Mouse (Mus musculus): ENCODE data around the gene Coasy. TPM values are rescaled to one million over a fixed set of nuclear protein-coding genes. Genes with fewer than 3 reads are reported as not detected.

Gene Coasy
- polyA plus RNA-seq (2015; fragmentation: Nextera tagmentation; extraction: Ambion mirVana) = 42.8 and 43.2 TPM in 2 replicates

- H3K36me3 ChIP-seq = no peaks in the 10 kb centered on the region
- peaks cover 39% of the 10 kb centered on the region for H3K4me1 ChIP-seq
- no peaks in the 10 kb centered on the region for H3K9me3 ChIP-seq
- peak within 1 kb of the TSS; percentile 87 for H3K9ac ChIP-seq
- H3K4me2 ChIP-seq = peak within 1 kb of the TSS; percentile 92
- peak within 1 kb of the TSS; percentile 87 for H3K27ac ChIP-seq
- peak within 1 kb of the TSS; percentile 78 for H3K4me3 ChIP-seq
- WGBS = under 1% methylated on average over 51 of the region's 51 CpGs
- ATAC-seq (ENCODE audit: borderline replicate concordance, extremely low read depth, low FRiP score, low TSS enrichment) = peak; percentile 88
- H3K27me3 ChIP-seq = peaks cover 43% of the 10 kb centered on the region
These were observed at the start of gene Coasy for GRCm38 (mm10) chr11:101082208-101083082. Coasy (plus strand) TSS chr11:101082565.

GRCm38 (mm10) chr11:101033856-101034500 lies 48.4 kb upstream of the Coasy start:
- peaks cover 69% of the 10 kb centered on the region for H3K36me3 ChIP-seq
- no peak overlapping the region for H3K9ac ChIP-seq
- WGBS = 91% methylated on average over 17 of the region's 17 CpGs
- no peaks in the 10 kb centered on the region for H3K27me3 ChIP-seq
- no peak overlapping the region for H3K4me2 ChIP-seq
- no peak overlapping the region for H3K27ac ChIP-seq
- ATAC-seq (ENCODE audit: borderline replicate concordance, extremely low read depth, low FRiP score, low TSS enrichment) = no peak
- no peak overlapping the region for H3K4me3 ChIP-seq
- H3K4me1 ChIP-seq = no peaks in the 10 kb centered on the region
- no peaks in the 10 kb centered on the region for H3K9me3 ChIP-seq

- no peak overlapping the region for H3K27ac ChIP-seq
- no peaks in the 10 kb centered on the region for H3K27me3 ChIP-seq
- H3K4me1 ChIP-seq = no peaks in the 10 kb centered on the region
- ATAC-seq (ENCODE audit: borderline replicate concordance, extremely low read depth, low FRiP score, low TSS enrichment) = no peak
- H3K4me2 ChIP-seq = no peak overlapping the region
- H3K9me3 ChIP-seq = no peaks in the 10 kb centered on the region
- H3K9ac ChIP-seq = no peak overlapping the region
- 82% methylated on average over 8 of the region's 8 CpGs for WGBS
- no peak overlapping the region for H3K4me3 ChIP-seq
- peaks cover 71% of the 10 kb centered on the region for H3K36me3 ChIP-seq
These were observed 47.6 kb upstream of the Coasy start for GRCm38 (mm10) chr11:101034614-101035327.

GRCm38 (mm10) chr11:101035328-101035695 lies 47.1 kb upstream of the Coasy start:
- no peak for ATAC-seq (ENCODE audit: borderline replicate concordance, extremely low read depth, low FRiP score, low TSS enrichment)
- no peaks in the 10 kb centered on the region for H3K9me3 ChIP-seq
- no peak overlapping the region for H3K9ac ChIP-seq
- H3K4me1 ChIP-seq = no peaks in the 10 kb centered on the region
- H3K27ac ChIP-seq = no peak overlapping the region
- H3K4me3 ChIP-seq = no peak overlapping the region
- H3K4me2 ChIP-seq = no peak overlapping the region
- 83% methylated on average over 4 of the region's 4 CpGs for WGBS
- H3K36me3 ChIP-seq = peaks cover 73% of the 10 kb centered on the region
- H3K27me3 ChIP-seq = no peaks in the 10 kb centered on the region

DNA sequence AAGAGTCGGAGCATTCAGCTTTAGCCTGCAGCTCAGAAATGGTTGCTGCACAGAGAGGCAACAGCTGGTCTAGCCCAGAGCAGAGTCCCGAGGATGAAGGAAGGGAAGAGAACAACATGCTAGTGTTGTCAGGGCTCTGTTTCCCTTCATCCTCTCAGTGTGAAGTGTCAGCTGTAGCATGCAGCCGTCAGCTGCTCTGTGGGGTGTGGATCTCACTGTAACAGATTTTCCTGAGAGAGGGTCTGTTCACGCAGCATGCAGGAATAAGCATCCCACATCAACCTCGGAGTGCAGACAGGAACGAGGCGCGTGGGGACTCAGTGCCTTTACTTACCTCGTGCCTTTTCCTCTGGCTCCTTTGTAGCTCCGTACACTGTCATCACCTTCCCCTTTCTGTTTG lies 44.6 kb upstream of the Coasy start:
- H3K4me3 ChIP-seq = no peak overlapping the region
- no peak overlapping the region for H3K9ac ChIP-seq
- no peak overlapping the region for H3K4me2 ChIP-seq
- peaks cover 77% of the 10 kb centered on the region for H3K36me3 ChIP-seq
- H3K27ac ChIP-seq = no peak overlapping the region
- ATAC-seq (ENCODE audit: borderline replicate concordance, extremely low read depth, low FRiP score, low TSS enrichment) = no peak
- 82% methylated on average over 10 of the region's 10 CpGs for WGBS
- H3K4me1 ChIP-seq = no peaks in the 10 kb centered on the region
- H3K27me3 ChIP-seq = no peaks in the 10 kb centered on the region
- no peaks in the 10 kb centered on the region for H3K9me3 ChIP-seq

GRCm38 (mm10) chr11:101045826-101046225 lies 36.5 kb upstream of the Coasy start:
- no peaks in the 10 kb centered on the region for H3K27me3 ChIP-seq
- no peak overlapping the region for H3K4me2 ChIP-seq
- ATAC-seq (ENCODE audit: borderline replicate concordance, extremely low read depth, low FRiP score, low TSS enrichment) = no peak
- H3K4me1 ChIP-seq = no peaks in the 10 kb centered on the region
- H3K9me3 ChIP-seq = no peaks in the 10 kb centered on the region
- no peak overlapping the region for H3K4me3 ChIP-seq
- H3K27ac ChIP-seq = no peak overlapping the region
- no peak overlapping the region for H3K9ac ChIP-seq
- WGBS = 91% methylated on average over 4 of the region's 4 CpGs
- peaks cover 74% of the 10 kb centered on the region for H3K36me3 ChIP-seq

GRCm38 (mm10) chr11:101046440-101046839 lies 35.9 kb upstream of the Coasy start:
- Histone ChIP-seq H3K27ac (no peak overlapping the region), H3K27me3 (no peaks in the 10 kb centered on the region), H3K9ac (no peak overlapping the region), H3K4me3 (no peak overlapping the region), H3K4me1 (no peaks in the 10 kb centered on the region), H3K9me3 (no peaks in the 10 kb centered on the region), H3K4me2 (no peak overlapping the region), H3K36me3 (peaks cover 71% of the 10 kb centered on the region)
- 54% methylated on average over 9 of the region's 9 CpGs for WGBS
- ATAC-seq (ENCODE audit: borderline replicate concordance, extremely low read depth, low FRiP score, low TSS enrichment) = no peak

DNA sequence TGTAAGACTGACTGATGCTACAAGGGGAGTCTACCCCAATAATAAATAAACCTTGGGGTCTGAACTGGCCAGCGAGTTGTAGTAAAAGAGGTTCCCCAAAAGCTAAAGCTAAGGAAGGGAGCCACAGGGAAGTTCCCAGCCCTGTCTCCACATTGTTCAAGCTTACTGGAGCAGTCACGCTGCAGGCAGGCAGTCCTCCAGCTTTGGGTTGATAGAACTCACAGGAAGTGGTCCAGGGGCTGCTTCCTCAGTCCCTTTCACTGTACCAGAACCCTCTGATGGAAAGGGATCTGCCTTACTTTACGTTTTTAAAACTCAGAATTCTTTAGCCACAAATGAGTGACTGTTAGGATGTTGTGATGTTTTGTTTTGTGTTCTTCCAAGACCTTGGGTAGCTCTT lies 34.9 kb upstream of the Coasy start:
- no peak overlapping the region for H3K4me2 ChIP-seq
- H3K4me3 ChIP-seq = no peak overlapping the region
- peaks cover 65% of the 10 kb centered on the region for H3K36me3 ChIP-seq
- WGBS = 86% methylated on average over 3 of the region's 3 CpGs
- no peak overlapping the region for H3K9ac ChIP-seq
- ATAC-seq (ENCODE audit: borderline replicate concordance, extremely low read depth, low FRiP score, low TSS enrichment) = no peak
- H3K9me3 ChIP-seq = no peaks in the 10 kb centered on the region
- H3K27ac ChIP-seq = no peak overlapping the region
- H3K4me1 ChIP-seq = no peaks in the 10 kb centered on the region; the same call in 1 of the 2 replicates
- no peaks in the 10 kb centered on the region for H3K27me3 ChIP-seq

GRCm38 (mm10) chr11:101050359-101050758 lies 32.0 kb upstream of the Coasy start:
- H3K27me3 ChIP-seq = no peaks in the 10 kb centered on the region
- H3K36me3 ChIP-seq = peaks cover 39% of the 10 kb centered on the region; the same call in 1 of the 2 replicates
- no peaks in the 10 kb centered on the region for H3K9me3 ChIP-seq
- no peak for ATAC-seq (ENCODE audit: borderline replicate concordance, extremely low read depth, low FRiP score, low TSS enrichment)
- 92% methylated on average over 9 of the region's 9 CpGs for WGBS
- H3K4me2 ChIP-seq = no peak overlapping the region
- H3K27ac ChIP-seq = no peak overlapping the region
- H3K4me3 ChIP-seq = no peak overlapping the region
- peaks cover 10% of the 10 kb centered on the region; the same call in 1 of the 2 replicates for H3K4me1 ChIP-seq
- no peak overlapping the region for H3K9ac ChIP-seq

GRCm38 (mm10) chr11:101051051-101051493 lies 31.3 kb upstream of the Coasy start:
- no peak for ATAC-seq (ENCODE audit: borderline replicate concordance, extremely low read depth, low FRiP score, low TSS enrichment)
- Histone ChIP-seq H3K9ac (no peak overlapping the region), H3K27me3 (no peaks in the 10 kb centered on the region), H3K4me3 (no peak overlapping the region), H3K4me2 (no peak overlapping the region), H3K27ac (no peak overlapping the region), H3K4me1 (peaks cover 16% of the 10 kb centered on the region), H3K36me3 (peaks cover 34% of the 10 kb centered on the region; the same call in 1 of the 2 replicates), H3K9me3 (no peaks in the 10 kb centered on the region)
- 85% methylated on average over 6 of the region's 6 CpGs for WGBS

DNA sequence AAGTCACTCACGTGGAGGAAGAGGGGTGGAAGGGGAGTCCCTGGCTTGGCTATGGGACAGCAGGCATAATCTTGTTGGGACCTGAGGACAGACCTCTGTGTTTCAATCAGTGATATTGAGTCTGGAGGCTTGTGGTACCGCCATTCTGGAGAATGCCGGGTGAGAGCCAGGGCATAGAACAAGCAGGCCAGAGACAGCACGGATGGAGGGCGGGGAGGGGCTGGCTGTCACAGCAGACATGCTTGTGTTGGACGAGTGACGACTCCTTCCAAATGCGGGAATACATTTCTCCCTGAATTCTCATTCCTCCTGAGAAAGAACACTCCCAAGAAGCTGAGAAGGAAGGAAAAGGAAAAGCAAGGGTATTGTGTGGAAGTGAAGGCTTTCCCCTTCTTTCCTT lies 30.7 kb upstream of the Coasy start:
- peaks cover 34% of the 10 kb centered on the region; the same call in 1 of the 2 replicates for H3K36me3 ChIP-seq
- no peak overlapping the region for H3K4me3 ChIP-seq
- peaks cover 22% of the 10 kb centered on the region for H3K4me1 ChIP-seq
- H3K9ac ChIP-seq = no peak overlapping the region
- ATAC-seq (ENCODE audit: borderline replicate concordance, extremely low read depth, low FRiP score, low TSS enrichment) = no peak
- H3K9me3 ChIP-seq = no peaks in the 10 kb centered on the region
- no peak overlapping the region for H3K4me2 ChIP-seq
- H3K27me3 ChIP-seq = no peaks in the 10 kb centered on the region
- H3K27ac ChIP-seq = no peak overlapping the region
- 72% methylated on average over 8 of the region's 8 CpGs for WGBS
